Mouse (Mus musculus) forebrain, embryonic 10.5 days (tissue): ENCODE data around the gene Mrap. TPM values are rescaled to one million over a fixed set of nuclear protein-coding genes. Genes with fewer than 3 reads are reported as not detected.

Source experiments
- DNase-seq: peaks from one replicate; pipeline ENCODE4 v3.0.0-alpha.2; 2017; ENCODE audit warnings: low spot score; ENCODE audit errors: extremely low spot score
- H3K27ac ChIP-seq: fragments of 300-500 bp; sonication (generic); 2 replicates; pipeline ENCODE4 v1.5.1; 2016; ENCODE audit warnings: mild to moderate bottlenecking
- H3K27me3 ChIP-seq: fragments of 300-500 bp; sonication (generic); 2 replicates; pipeline ENCODE4 v1.6.1; 2016; ENCODE audit warnings: mild to moderate bottlenecking; ENCODE audit not compliant: poor library complexity, severe bottlenecking
- H3K36me3 ChIP-seq: fragments of 300-500 bp; sonication (generic); replicated peaks from 2 replicates; pipeline ENCODE4 v1.6.1; 2016; ENCODE audit warnings: mild to moderate bottlenecking, moderate library complexity
- H3K4me1 ChIP-seq: fragments of 300-500 bp; sonication (generic); 2 replicates; pipeline ENCODE4 v1.6.1; 2016
- H3K4me3 ChIP-seq: fragments of 300-500 bp; sonication (generic); 2 replicates; pipeline ENCODE4 v1.5.1; 2016; ENCODE audit warnings: mild to moderate bottlenecking, moderate library complexity
- H3K9me3 ChIP-seq: fragments of 300-500 bp; sonication (generic); 2 replicates; pipeline ENCODE4 v1.6.1; 2016; ENCODE audit warnings: mild to moderate bottlenecking, moderate library complexity
- WGBS: fragments of 180-500 bp; shearing (Covaris S2); methylation state at CpG from one replicate; pipeline ENCODE4 v1.1.7; 2016; 5-methylcytosine and 5-hydroxymethylcytosine counted together
- polyA plus RNA-seq: library from polyadenylated mRNA; unstranded; fragments of >200 nt; fragmentation: Nextera tagmentation; extraction: Ambion mirVana; gene quantifications from 2 replicates; pipeline ENCODE4 v1.2.1, GENCODE M21; 2016

Gene Mrap
- polyA plus RNA-seq, 1 experiment from 2014 or later: 2.6 TPM

GRCm38 (mm10) chr16:90710313-90710712 lies 27.7 kb upstream of the Mrap start:
- 87% methylated on average over 12 of the region's 12 CpGs for WGBS
- Histone ChIP-seq H3K36me3 (no peaks in the 10 kb centered on the region), H3K9me3 (no peaks in the 10 kb centered on the region), H3K4me1 (peaks cover 45% of the 10 kb centered on the region), H3K4me3 (no peak overlapping the region), H3K27ac (peak overlapping the region; percentile 67), H3K27me3 (peaks cover 18% of the 10 kb centered on the region)
- no peak for DNase-seq

- H3K27ac ChIP-seq: no peak overlapping the region
- peaks cover 65% of the 10 kb centered on the region for H3K36me3 ChIP-seq
- DNase-seq: no peak
- no peak overlapping the region for H3K4me3 ChIP-seq
- no peaks in the 10 kb centered on the region for H3K9me3 ChIP-seq
- H3K4me1 ChIP-seq: peaks cover 24% of the 10 kb centered on the region
- no peaks in the 10 kb centered on the region for H3K27me3 ChIP-seq
- 90% methylated on average over 4 of the region's 4 CpGs for WGBS
Observed at GRCm38 (mm10) chr16:90724051-90724450, 14.0 kb upstream of the Mrap start.

DNA sequence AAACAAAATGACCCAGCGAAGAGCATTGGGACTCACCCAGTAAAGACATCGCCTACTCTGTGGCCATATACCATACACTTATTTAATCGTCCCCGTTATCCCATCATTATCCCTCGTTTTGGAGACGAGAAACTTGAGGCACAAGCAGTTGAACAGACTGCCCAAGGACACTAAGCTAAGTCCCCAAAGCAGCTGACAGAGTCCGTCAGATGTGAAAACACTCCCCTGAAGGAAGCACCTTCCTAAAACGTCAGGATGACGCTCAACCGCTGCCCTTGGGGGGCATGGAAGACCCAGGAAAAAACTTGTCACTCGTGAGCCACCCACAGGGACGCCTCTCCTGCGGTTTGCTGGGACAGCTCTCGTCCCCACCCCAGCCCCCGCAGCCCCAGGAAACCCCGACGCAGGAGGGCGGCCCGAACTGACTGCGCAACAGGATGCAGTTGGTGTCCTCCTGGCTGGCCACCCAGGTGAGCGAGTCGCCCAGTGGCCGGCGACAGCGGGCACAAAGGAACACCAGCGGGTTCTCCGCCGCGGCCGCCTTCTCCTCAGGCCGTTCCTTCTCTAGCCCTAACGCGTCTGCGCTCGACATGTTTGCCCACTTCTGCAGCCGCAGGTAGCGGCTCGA lies 11.3 kb upstream of the Mrap start:
- 7% methylated on average over 38 of the region's 38 CpGs for WGBS
- DNase-seq: no peak
- peak overlapping the region; percentile 90 for H3K4me3 ChIP-seq
- H3K27me3 ChIP-seq: no peaks in the 10 kb centered on the region
- peaks cover 39% of the 10 kb centered on the region for H3K36me3 ChIP-seq
- H3K9me3 ChIP-seq: peaks cover 9% of the 10 kb centered on the region; the same call in 1 of the 2 replicates
- peak overlapping the region; percentile 90 for H3K27ac ChIP-seq
- peaks cover 24% of the 10 kb centered on the region for H3K4me1 ChIP-seq

DNA sequence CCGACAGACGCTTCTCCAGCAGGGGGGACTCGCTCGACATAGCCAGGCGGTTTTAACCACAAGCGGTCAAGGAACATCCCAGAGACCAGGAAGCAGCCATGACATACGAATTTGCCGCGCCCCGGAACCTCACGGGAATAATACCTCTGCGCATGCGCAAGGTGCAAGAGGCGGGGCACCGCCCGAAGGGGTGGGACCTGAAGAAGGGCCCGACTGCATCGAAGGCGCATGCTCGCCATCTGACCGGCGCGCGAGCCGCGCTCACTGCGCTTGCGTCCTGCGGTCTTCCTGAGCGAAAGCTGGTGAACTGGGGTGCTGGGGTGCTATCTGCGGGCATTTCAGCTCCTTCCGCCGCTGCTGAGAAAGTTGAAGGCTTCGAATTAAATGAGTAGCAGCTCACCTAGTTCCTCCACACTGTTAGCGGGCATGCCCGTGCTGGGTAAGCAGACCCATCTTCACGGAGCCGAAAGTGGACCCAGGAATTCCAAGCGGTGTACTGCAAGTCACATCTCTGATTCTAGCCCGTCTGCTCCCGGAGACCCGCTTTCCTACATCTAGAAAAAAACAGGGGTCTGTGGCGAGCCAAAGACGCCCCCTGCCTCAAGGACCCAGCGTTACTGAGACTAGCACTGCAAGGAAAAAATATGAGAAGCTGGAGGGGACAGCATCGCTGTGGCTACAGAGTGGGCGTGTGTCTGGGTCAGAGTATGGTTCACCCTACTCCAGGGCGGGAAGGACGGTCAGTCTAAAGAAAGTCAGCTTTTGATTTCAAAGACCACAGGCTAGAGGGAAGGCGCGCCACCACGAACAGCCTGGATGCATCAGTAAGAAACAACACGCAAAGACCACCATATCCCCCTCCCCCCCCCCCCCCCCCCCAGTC lies 10.5 kb upstream of the Mrap start, which contains the start of gene Mis18a:
Mis18a (minus strand) TSS at position 172 of the 883 bp plus-strand sequence.
- H3K27ac ChIP-seq: peak within 1 kb of the TSS; percentile 90

DNA sequence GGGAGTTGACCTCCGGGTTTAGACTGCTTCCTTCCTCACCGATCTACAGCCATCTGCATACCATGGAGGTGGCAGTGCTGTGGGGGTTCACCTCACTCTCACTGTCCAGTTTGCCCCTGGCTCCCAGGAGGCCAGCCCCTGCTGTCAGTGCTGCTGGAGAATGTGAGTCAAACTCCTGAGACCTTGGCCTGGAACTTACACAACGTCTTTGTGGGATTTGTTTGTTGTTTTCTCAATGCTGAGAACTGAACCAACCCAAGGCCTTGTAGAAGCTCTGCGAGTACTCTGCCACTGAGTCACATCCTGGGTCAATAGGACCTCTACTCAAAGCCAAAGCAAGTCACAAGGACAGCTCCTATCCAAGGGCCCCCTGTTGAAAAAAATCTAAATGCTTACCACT lies 2.4 kb upstream of the Mrap start:
- Histone ChIP-seq H3K36me3 (no peaks in the 10 kb centered on the region), H3K4me3 (no peak overlapping the region), H3K4me1 (peaks cover 7% of the 10 kb centered on the region; the same call in 1 of the 2 replicates), H3K9me3 (peaks cover 9% of the 10 kb centered on the region; the same call in 1 of the 2 replicates), H3K27me3 (no peaks in the 10 kb centered on the region), H3K27ac (no peak overlapping the region)
- DNase-seq: no peak
- WGBS: 89% methylated on average over 4 of the region's 4 CpGs

More for the DNA sequence above, 10.5 kb upstream of the Mrap start, which contains the start of gene Mis18a:
- Histone ChIP-seq H3K4me3 (peak within 1 kb of the TSS; percentile 90), H3K9me3 (peaks cover 9% of the 10 kb centered on the region; the same call in 1 of the 2 replicates), H3K4me1 (peaks cover 24% of the 10 kb centered on the region), H3K27me3 (no peaks in the 10 kb centered on the region), H3K36me3 (peaks cover 31% of the 10 kb centered on the region)
- 2% methylated on average over 53 of the region's 53 CpGs for WGBS
- DNase-seq: peak; percentile 95

DNA sequence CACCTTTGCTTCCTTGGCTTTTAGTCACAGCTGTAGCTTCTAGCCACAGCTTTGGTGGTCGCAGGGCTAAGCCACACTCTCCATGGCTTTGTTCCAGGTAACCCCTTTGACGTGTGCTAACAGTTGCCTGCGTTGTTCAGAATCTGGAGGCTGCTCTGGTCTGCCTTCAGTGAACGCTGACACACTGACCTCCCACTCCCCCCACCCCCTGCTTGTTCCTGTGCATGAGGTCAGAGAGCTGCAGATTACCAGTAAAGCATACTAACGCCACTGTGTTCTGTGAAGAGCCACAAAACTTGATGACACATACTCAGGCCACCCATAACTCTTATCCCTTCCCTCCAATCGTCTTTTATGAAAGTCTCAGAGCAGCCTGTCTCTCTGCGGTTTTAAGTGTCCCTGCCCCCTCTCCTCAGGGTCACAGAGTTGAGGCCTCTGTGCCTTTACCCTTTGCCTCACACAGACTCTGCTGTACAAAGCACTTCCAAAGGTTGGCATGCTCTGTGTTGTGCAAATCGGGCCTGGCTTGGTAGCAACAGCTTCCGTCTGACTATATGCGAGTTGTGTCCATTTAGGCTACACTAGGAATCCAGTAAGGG lies 1.2 kb upstream of the Mrap start:
- no peak for DNase-seq
- Histone ChIP-seq H3K4me3 (no peak overlapping the region), H3K27ac (no peak overlapping the region), H3K27me3 (no peaks in the 10 kb centered on the region), H3K4me1 (peaks cover 10% of the 10 kb centered on the region), H3K36me3 (no peaks in the 10 kb centered on the region), H3K9me3 (no peaks in the 10 kb centered on the region; the same call in 1 of the 2 replicates)
- WGBS: 79% methylated on average over 10 of the region's 10 CpGs

GRCm38 (mm10) chr16:90747143-90747542 lies 9.1 kb downstream of the Mrap start:
- Histone ChIP-seq H3K4me1 (peaks cover 8% of the 10 kb centered on the region), H3K36me3 (peaks cover 19% of the 10 kb centered on the region), H3K9me3 (no peaks in the 10 kb centered on the region), H3K4me3 (no peak overlapping the region), H3K27me3 (no peaks in the 10 kb centered on the region), H3K27ac (no peak overlapping the region)
- DNase-seq: no peak
- WGBS: 88% methylated on average over 6 of the region's 6 CpGs

DNA sequence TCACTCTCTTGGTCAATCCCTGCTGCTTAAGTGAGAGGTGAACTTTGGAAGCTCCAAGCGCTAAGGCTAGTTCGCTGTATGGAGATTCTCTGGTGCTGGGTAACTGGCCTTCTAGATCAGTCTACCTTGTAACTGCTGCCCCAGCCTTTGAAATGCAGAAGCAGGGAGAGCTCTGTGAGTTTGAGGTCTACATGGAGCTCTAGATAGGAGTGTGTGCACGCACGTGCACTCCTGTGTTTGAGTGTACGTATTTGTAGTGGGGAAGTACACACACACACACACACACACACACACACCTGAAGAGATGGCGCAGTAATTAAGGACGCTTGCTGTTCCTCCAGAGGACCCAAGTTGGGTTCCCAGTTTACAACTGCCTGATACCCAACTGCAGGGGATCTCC lies 10.2 kb downstream of the Mrap start:
- peaks cover 29% of the 10 kb centered on the region for H3K36me3 ChIP-seq
- no peak overlapping the region for H3K27ac ChIP-seq
- WGBS: 95% methylated on average over 7 of the region's 7 CpGs

GRCm38 (mm10) chr16:90753386-90753941 lies 15.5 kb downstream of the Mrap start:
- H3K36me3 ChIP-seq: peaks cover 81% of the 10 kb centered on the region
- H3K27me3 ChIP-seq: no peaks in the 10 kb centered on the region
- no peak for DNase-seq
- no peak overlapping the region for H3K4me3 ChIP-seq
- no peak overlapping the region for H3K27ac ChIP-seq
- 93% methylated on average over 13 of the region's 13 CpGs for WGBS
- H3K4me1 ChIP-seq: no peaks in the 10 kb centered on the region
- no peaks in the 10 kb centered on the region for H3K9me3 ChIP-seq

More for the DNA sequence above, 10.2 kb downstream of the Mrap start:
- H3K27me3 ChIP-seq: no peaks in the 10 kb centered on the region
- no peak overlapping the region for H3K4me3 ChIP-seq
- DNase-seq: no peak
- H3K9me3 ChIP-seq: no peaks in the 10 kb centered on the region
- 0 out of 2 replicates have a peak, but pooled peaks cover 3% of the 10 kb centered on the region for H3K4me1 ChIP-seq

DNA sequence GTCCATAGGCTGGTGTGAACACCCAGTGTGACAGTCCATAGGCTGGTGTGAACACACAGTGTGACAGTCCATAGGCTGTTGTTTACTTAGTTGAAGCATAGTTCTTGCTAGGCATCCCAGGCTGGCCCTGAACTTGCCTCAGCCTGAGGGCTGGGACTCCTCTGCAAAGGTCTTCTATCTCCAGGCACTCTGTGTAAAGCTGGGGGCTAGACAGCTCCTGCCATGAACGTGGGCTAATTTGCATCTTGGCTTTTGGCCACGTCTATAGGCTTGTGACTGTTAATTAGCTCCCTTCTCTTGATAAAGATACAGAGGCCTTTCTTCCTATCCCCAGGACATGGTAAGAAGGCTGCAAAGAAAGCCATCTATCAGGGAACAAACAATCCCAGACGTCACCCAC lies 21.3 kb downstream of the Mrap start:
- H3K27me3 ChIP-seq: no peaks in the 10 kb centered on the region
- H3K4me3 ChIP-seq: no peak overlapping the region
- no peak overlapping the region for H3K27ac ChIP-seq
- no peaks in the 10 kb centered on the region for H3K9me3 ChIP-seq
- no peak for DNase-seq
- 80% methylated on average over 3 of the region's 3 CpGs for WGBS
- H3K4me1 ChIP-seq: no peaks in the 10 kb centered on the region
- peaks cover 98% of the 10 kb centered on the region for H3K36me3 ChIP-seq

GRCm38 (mm10) chr16:90760515-90760914 lies 22.5 kb downstream of the Mrap start:
- H3K36me3 ChIP-seq: peaks cover 94% of the 10 kb centered on the region
- no peaks in the 10 kb centered on the region for H3K9me3 ChIP-seq
- no peaks in the 10 kb centered on the region for H3K27me3 ChIP-seq
- DNase-seq: no peak
- 87% methylated on average over 4 of the region's 4 CpGs for WGBS
- no peak overlapping the region for H3K4me3 ChIP-seq
- H3K4me1 ChIP-seq: no peaks in the 10 kb centered on the region
- no peak overlapping the region for H3K27ac ChIP-seq

DNA sequence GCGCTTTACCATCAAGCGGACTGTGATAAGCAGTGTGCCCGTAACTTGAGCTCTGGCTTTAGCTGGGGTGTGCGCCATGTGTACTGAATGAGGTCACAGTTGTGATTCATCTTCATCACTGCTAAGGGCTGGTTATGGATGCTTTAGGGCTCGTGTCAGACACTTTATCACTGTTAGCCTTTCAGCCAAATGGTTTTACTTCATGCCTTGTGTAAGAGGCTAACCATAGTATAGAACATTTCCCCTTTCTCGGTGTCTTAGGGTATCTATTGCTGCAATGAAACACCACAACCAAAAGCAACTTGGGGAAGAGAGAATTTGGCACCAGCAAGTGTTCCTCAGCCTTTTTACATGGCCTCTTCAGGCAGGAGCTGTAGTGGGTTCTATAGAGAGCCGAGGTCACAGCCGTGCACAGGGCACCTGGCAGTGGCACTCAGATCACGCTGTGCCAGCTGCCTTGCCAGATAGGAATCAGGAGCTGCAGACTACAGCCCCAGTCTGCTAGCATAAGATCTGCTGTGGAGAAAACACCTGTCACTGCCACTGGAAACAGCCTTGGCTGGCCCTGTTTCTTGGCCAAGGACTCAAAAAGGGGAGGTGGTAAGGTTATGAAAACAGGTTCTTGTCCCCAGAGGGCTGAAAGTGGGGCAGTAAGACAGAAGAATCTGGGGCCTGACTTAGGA lies 27.3 kb downstream of the Mrap start:
- Histone ChIP-seq H3K4me1 (no peaks in the 10 kb centered on the region), H3K9me3 (no peaks in the 10 kb centered on the region), H3K27ac (no peak overlapping the region), H3K36me3 (peaks cover 95% of the 10 kb centered on the region), H3K27me3 (no peaks in the 10 kb centered on the region), H3K4me3 (no peak overlapping the region)
- no peak for DNase-seq
- WGBS: 91% methylated on average over 9 of the region's 9 CpGs
